Mouse (Mus musculus) kidney, adult 8-10 months (tissue): ENCODE results near the gene Hic1.

Experiments used
- DNase-seq, 2 experiments: peaks; one replicate each; pipeline ENCODE4 v3.0.0; 2022

The Hic1 gene

DNA sequence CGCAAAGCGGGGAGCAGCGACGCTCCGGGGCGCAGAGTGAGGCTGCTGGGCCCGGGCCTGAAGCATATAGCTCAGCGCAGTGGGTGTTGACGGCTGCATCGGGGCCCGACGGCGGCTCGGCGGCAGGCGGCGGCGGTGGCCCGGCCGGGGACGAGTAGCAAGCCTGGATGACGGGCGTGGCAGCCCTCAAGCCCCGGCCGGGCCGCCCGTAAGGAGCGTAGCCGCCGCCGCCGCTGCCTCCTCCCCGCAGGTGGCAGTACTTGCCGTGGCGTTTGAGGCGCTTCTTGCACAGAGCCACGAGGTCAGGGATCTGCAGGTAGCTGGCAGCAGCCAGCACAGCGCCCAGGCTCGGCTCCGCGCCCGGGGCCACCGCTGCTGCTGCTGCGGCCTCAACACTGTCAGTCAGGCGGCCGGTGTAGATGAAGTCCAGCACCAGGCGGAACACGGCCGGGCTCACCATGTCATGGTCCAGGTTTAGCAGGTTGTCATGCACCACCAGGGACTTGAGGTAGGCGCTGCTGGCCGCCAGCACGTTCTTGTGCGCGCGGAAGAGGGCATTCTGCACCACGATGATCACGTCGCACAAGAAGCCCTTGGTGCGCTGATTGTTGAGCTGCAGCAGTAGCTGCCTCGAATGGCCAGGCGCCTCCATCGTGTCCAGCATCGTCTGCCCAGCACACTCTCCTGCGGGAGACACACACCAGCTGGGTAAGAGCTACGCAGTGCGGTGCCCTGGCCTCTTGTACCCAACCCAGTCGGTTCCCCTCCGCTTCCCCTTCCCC lies 2.3 kb downstream of the Hic1 start:
- DNase-seq: no peak

GRCm38 (mm10) chr11:75166193-75166842 lies 3.0 kb downstream of the Hic1 start:
- no peak for DNase-seq

GRCm38 (mm10) chr11:75165441-75166192 lies 3.7 kb downstream of the Hic1 start:
- DNase-seq: peak; percentile 79 to 89

DNA sequence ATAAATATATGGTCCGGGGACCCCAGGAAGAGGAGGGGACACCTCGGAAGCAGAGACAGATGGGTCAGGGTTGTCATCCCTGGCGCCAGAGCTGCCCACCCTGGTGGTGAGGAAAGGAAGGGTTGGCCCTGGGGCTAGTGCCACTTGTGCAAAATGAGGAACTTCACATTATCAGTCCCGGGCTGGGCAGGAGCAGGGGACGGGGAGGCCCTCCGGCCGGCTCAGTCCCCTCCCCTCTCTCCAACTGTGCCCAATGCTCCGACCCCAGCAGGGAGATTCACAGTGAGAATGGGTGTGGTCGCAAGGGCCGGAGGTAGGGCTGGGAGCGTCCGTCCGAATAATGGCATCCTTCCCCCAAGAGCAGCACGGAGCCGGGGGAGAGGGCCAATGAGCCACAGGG lies 4.6 kb downstream of the Hic1 start:
- no peak for DNase-seq

DNA sequence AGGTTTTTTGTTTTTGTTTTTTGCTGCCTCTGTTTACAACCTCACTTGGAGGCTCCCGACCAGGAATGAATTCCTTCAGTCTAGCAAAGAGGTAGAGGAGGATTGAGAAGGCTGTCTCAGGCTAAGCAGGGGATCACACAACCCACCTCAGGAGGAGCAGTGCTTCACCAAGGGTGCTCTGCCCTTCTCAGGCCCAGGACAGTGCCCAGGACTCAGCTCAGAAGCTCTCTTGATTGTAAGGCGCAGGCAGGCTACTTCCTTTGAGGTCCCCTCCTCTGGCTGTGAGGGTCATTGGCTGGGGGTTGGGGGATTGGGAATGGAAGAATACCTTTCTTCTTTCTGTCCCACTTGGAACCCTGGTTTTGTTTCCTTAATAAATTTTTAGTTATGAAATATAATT lies 5.3 kb downstream of the Hic1 start:
- DNase-seq: no peak

GRCm38 (mm10) chr11:75163379-75163778 lies 5.9 kb downstream of the Hic1 start:
- no peak for DNase-seq

- DNase-seq: no peak
Observed at GRCm38 (mm10) chr11:75162591-75163080, 6.7 kb downstream of the Hic1 start.

DNA sequence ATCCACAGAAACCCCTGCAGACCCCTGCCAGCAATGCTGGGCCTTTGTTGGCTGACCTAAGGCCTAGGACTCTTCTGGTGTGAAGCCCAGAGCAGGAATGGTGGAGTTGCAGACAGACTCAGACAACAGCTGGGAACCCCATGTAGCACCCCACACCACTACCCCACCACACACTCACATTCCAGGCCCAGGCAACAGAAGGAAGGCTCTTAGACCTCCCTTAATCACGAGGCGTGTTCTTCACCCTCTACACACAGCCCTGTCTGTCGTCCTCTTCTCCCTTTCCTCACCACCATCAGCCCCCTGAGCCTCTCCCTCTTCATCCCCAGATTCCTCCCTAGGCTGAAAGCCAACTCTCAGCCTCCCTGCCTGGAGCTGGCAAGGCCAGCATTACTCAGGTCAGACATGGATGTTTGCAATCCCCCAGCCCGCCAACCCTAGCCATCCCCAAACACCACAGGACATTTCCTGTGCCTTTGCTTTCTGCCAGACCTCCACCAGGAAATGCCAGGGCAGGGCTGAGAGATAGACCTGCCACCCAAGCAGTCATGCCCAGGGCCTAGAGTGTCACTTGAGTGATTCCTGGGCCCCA lies 7.8 kb downstream of the Hic1 start:
- no peak for DNase-seq

DNA sequence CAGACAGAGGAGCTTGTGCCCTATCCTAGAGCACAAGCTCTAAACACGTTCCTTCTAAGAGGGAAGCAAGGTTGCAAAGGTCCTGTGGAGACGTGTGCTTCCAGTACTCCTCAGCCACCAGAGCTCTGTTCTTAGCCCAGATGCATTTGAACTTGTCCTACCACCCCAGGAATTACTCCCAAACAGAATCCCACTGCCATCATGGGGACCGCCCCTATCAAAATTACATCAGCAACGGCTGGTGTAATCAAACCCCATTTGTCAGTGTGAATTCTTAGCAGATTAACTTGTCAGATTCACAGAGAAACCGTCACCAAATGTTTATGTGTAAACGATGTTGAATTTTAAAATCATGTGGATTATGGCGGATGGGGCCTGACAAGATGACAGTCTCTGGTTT lies 8.4 kb downstream of the Hic1 start:
- DNase-seq: no peak

GRCm38 (mm10) chr11:75159564-75159963 lies 9.8 kb downstream of the Hic1 start:
- peak in 1 of 2 experiments; percentile 68 for DNase-seq

DNA sequence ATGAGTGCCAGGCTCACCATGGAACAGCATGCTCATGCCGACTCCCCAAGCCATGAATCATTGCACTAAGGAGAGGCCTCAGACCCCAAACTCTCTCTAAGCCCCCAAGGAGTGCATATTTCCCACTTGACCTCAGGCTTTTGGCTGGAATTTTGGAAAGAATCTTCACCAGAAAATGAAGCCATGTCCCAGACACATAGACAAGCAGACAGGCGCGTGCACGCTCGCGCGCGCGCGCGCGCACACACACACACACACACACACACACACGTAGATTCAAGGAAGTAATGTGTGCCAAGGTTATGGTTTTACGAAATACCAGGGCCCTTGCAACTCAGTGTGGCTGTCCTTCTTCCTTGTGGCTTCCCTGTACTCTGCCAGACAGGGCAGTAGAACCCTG lies 10.9 kb downstream of the Hic1 start:
- no peak for DNase-seq

DNA sequence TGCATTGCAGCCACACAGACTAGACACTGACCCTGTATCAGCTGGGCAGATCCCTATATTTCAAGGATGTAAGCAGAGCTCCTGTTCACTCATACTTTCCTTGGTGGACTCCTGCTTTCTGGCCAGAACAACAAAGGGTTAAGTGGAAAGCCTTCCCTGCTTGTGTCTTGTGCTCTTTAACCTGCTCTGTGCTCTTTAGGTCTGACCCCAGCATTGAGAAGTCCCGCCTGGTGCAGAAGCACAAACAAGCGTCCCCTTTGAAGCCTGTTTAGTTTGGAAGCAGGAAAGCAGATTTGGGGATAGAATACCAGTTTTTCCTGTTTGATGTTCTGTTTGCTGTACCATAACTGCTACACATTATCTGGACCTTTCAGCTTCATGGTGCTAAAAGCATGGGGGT lies 11.4 kb downstream of the Hic1 start:
- DNase-seq: no peak

- DNase-seq: no peak
Observed at GRCm38 (mm10) chr11:75157037-75157436, 12.3 kb downstream of the Hic1 start.

DNA sequence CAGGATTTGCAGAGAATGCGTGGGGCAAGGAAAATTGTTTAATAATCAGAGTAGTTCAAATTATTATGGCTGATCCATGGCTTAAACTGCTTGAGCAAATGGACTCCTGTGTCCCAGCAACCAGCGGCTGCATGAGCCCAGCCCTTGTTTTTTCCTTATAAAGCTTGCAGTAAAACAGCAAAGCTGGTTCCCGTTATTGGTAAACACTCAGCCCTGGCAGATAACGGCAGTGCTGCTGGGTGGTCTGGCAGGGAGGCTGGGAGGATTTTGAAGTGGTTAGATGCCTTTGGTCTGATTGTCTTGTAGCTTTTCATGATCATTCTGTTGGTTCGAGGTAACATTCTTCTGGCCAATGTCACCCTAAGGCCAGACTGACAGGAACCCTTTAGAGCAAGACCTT lies 12.9 kb downstream of the Hic1 start:
- DNase-seq: no peak

DNA sequence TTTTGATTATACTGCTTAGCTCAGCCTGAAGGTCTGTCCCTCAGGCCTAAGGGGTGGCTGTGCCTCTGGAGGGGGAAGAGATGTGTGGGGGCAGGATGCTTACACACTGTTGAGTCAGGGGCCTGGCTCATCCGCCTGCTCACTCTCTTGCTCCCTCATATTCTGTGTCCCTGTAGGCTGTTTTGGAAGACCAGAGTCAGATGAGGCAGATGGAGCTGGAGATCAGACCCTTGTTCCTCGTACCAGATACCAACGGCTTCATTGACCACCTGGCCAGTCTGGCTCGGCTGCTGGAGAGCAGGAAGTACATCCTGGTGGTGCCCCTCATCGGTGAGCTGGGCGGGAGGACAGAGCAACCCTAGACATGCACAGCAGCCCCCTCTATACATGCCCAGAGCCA lies 13.3 kb downstream of the Hic1 start:
- no peak for DNase-seq

DNA sequence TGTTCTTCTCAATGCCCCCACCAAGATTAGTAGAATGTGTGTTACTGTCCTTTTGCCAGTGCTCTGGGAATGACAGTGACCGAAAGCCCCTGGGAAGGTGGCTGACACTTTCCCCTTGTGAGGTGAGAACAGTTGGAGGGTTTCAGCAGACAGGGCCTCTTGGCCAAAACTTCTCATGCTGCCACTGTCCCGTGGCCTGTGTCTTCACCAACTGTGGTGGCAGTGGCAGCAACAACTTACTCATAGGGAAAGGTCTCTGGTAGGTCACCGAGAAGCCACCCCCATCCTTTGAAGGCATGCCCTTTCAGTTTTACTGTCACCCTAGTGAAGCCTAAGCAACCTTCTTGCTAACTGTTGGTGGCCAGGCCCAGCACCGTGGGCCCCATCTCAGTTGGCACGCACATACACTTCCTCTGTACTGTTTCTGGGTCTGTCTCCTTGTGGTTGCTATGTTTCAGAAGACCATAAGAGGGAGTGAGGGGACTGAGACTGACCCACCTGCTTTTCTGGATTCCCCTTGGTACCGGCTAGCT lies 15.2 kb downstream of the Hic1 start:
- DNase-seq: no peak

DNA sequence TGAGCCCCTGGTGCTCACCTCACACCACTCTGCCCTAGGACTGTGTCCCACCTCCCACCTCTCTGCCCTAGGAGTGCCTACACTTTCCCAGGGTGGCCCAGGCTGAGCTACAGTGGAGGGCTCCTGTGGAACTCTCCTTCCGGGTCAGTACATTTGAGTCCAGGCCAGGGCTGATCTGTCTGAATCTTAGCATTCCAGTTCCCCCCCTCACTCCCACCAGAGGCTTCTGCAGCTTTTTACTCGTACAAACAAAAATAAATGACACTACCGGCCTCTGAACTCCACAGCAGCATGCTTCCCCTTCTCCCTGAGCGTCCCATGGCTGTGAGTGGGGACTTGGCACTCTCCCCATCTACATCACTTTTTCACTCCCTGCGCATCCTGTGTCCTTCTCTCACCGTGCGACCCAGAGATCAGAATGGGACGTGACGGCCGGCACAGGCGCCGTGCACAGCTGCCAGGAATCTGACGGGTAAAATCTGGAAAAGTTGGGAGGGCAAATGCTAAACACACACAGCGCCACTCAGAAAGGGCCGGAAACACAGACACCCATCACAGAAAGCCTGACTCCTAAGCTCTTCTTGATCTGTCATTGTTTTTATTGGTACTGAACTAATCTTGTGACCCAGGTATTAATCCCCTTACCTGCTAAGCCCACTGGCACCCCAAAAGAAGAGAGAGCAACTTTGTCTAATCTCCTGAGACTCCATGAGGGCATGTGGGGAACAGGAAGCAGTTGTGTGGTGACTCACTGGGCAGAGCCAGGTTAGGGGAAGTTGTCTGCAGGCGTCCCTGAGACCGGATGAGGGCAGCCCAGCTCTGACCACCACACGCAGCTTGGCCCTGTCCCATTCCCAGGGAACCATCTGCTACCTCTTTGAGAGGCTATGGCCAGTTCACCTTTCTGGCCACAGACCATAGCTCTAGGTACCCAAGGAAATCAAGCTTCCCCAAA lies 16.4 kb downstream of the Hic1 start:
- no peak for DNase-seq

DNA sequence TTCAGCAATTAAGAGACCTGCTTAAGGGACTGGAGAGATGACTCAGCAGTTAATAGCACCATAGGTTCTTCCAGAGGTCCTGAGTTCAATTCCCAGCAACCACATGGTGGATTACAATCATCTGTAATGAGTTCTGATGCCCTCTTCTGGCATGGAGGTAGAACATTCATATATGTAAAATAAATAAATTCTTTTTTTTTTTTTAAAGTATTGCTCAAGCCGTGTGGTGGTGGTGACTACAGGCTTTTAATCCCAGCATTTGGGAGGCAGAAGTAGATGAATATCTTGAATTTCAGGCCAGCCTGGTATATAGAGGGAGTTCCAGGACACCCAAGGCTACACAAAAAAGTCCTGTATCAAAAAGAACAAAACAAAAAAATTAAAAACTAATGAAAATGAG lies 19.0 kb downstream of the Hic1 start:
- no peak for DNase-seq

GRCm38 (mm10) chr11:75148332-75149035 lies 20.8 kb downstream of the Hic1 start:
- no peak for DNase-seq

DNA sequence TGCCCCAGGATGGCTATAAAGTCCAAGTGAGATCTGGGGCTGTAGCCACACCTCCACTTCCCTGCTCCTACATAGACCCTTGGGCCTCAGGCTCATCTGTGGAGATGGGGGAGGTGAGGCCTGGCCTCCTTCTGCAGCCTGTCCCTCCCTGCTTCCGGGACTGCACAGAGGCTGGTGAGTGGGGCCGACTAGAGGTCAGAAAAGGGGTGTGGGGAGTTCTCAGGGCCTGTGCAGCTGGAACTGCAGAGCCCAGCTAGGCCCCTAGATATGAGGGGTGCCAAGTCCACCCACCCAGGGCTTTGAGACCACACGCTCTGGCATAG lies 21.5 kb downstream of the Hic1 start:
- DNase-seq: no peak

- DNase-seq: no peak
Observed at GRCm38 (mm10) chr11:75147106-75147845, 22.0 kb downstream of the Hic1 start.
